Mouse (Mus musculus) liver, embryonic 14.5 days (tissue): ENCODE results near the gene Tdrd3.

Experiments used
- CTCF ChIP-seq: IDR thresholded peaks from 2 replicates; pipeline ENCODE4 v1.5.1; 2016; ENCODE audit warnings: antibody characterized with exemption, low read depth, control low read depth
- EP300 ChIP-seq: IDR thresholded peaks from 2 replicates; pipeline ENCODE4 v1.6.1; 2016; ENCODE audit warnings: antibody characterized with exemption, low read depth

DNA sequence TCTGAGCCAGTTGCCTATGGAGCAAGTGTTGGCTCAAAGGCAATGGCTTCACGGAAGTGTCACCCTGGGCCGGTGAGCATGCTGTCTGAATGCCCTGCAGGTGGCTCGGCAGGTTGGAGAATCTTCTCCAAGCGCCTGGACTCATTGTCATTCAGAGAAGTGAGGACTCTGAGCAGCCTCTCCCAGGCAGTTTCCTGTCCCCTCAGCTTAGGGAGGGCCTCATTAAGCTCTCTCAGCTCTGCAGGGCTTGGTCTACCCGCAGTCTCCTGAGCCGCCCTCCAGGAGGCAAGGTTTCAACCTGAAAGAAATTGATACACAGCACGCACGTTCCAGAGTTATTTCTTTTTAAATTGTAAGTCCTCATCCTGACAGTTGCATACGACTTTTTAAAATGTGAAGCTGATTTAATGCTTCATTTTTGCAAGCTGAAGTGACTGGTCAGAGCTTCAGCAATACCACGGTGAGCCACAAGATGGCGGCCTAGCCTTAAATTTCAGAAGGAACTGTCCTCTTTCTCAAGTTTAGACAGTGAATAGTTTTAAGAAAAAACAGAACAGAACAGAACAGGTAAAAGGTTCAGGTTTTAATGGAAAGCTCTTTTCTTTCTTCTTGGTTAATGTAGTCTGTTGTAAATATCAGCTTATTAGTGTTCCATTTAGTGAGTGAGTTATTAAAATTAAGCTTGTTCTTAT is 47.7 kb downstream of the Tdrd3 start:
- TF ChIP-seq CTCF (peak; percentile 68), EP300 (no peak)
